Mouse (Mus musculus): ENCODE results near the gene Snrnp35. TPM values are rescaled to one million over a fixed set of nuclear protein-coding genes. Genes with fewer than 3 reads are reported as not detected.

Gene Snrnp35
- polyA plus RNA-seq, 1 experiment: 4.6 TPM

GRCm38 (mm10) chr5:124518648-124519047 is 35.7 kb downstream of the Snrnp35 start:
- TF ChIP-seq POLR2A (IDR thresholded peaks at IDR 0.05; ENCODE audit: control insufficient read depth, extremely low read depth, insufficient read depth, low read length, poor library complexity) (no peak), CTCF (IDR thresholded peaks at IDR 0.05; ENCODE audit: borderline replicate concordance, control insufficient read depth, extremely low read depth, insufficient read depth, low read length, poor library complexity) (no peak)
- Histone ChIP-seq H3K27ac (ENCODE audit: control insufficient read depth, insufficient read depth, low read length) (no peak overlapping the region), H3K36me3 (ENCODE audit: control insufficient read depth, insufficient read depth, low read length) (no peaks in the 10 kb centered on the region), H3K27me3 (ENCODE audit: control insufficient read depth, insufficient read depth, low read length) (no peaks in the 10 kb centered on the region), H3K4me1 (replicated peaks; ENCODE audit: control insufficient read depth, insufficient read depth, low read length) (no peaks in the 10 kb centered on the region), H3K4me3 (ENCODE audit: control insufficient read depth, insufficient read depth, low read length) (no peak overlapping the region)
- DNase-seq: no peak
- 96% methylated on average over 10 of the region's 10 CpGs for WGBS

GRCm38 (mm10) chr5:124521588-124521987 is 38.7 kb downstream of the Snrnp35 start:
- H3K27ac ChIP-seq (ENCODE audit: control insufficient read depth, insufficient read depth, low read length): no peak overlapping the region
- DNase-seq: no peak
- H3K4me3 ChIP-seq (ENCODE audit: control insufficient read depth, insufficient read depth, low read length): no peak overlapping the region
- no peaks in the 10 kb centered on the region for H3K36me3 ChIP-seq (ENCODE audit: control insufficient read depth, insufficient read depth, low read length)
- no peaks in the 10 kb centered on the region for H3K4me1 ChIP-seq (replicated peaks; ENCODE audit: control insufficient read depth, insufficient read depth, low read length)
- TF ChIP-seq CTCF (IDR thresholded peaks at IDR 0.05; ENCODE audit: borderline replicate concordance, control insufficient read depth, extremely low read depth, insufficient read depth, low read length, poor library complexity) (no peak), POLR2A (IDR thresholded peaks at IDR 0.05; ENCODE audit: control insufficient read depth, extremely low read depth, insufficient read depth, low read length, poor library complexity) (no peak)
- WGBS: 79% methylated on average over 4 of the region's 4 CpGs
- no peaks in the 10 kb centered on the region for H3K27me3 ChIP-seq (ENCODE audit: control insufficient read depth, insufficient read depth, low read length)

- WGBS: 99% methylated on average over 8 of the region's 8 CpGs
- TF ChIP-seq CTCF (IDR thresholded peaks at IDR 0.05; ENCODE audit: borderline replicate concordance, control insufficient read depth, extremely low read depth, insufficient read depth, low read length, poor library complexity): no peak
- no peak for TF ChIP-seq POLR2A (IDR thresholded peaks at IDR 0.05; ENCODE audit: control insufficient read depth, extremely low read depth, insufficient read depth, low read length, poor library complexity)
Measured at GRCm38 (mm10) chr5:124523032-124523431, 40.1 kb downstream of the Snrnp35 start.

GRCm38 (mm10) chr5:124524943-124525342 is 42.0 kb downstream of the Snrnp35 start:
- Histone ChIP-seq H3K4me3 (ENCODE audit: control insufficient read depth, insufficient read depth, low read length) (no peak overlapping the region), H3K27ac (ENCODE audit: control insufficient read depth, insufficient read depth, low read length) (no peak overlapping the region), H3K36me3 (ENCODE audit: control insufficient read depth, insufficient read depth, low read length) (no peaks in the 10 kb centered on the region), H3K4me1 (replicated peaks; ENCODE audit: control insufficient read depth, insufficient read depth, low read length) (peaks cover 4% of the 10 kb centered on the region), H3K27me3 (ENCODE audit: control insufficient read depth, insufficient read depth, low read length) (no peaks in the 10 kb centered on the region)
- 46% methylated on average over 5 of the region's 5 CpGs for WGBS
- no peak for DNase-seq
- TF ChIP-seq CTCF (IDR thresholded peaks at IDR 0.05; ENCODE audit: borderline replicate concordance, control insufficient read depth, extremely low read depth, insufficient read depth, low read length, poor library complexity) (no peak), POLR2A (IDR thresholded peaks at IDR 0.05; ENCODE audit: control insufficient read depth, extremely low read depth, insufficient read depth, low read length, poor library complexity) (no peak)

More at GRCm38 (mm10) chr5:124523032-124523431, 40.1 kb downstream of the Snrnp35 start:
- Histone ChIP-seq H3K27ac (ENCODE audit: control insufficient read depth, insufficient read depth, low read length) (no peak overlapping the region), H3K36me3 (ENCODE audit: control insufficient read depth, insufficient read depth, low read length) (no peaks in the 10 kb centered on the region), H3K4me1 (replicated peaks; ENCODE audit: control insufficient read depth, insufficient read depth, low read length) (no peaks in the 10 kb centered on the region), H3K4me3 (ENCODE audit: control insufficient read depth, insufficient read depth, low read length) (no peak overlapping the region), H3K27me3 (ENCODE audit: control insufficient read depth, insufficient read depth, low read length) (no peaks in the 10 kb centered on the region)
- DNase-seq: no peak

- no peaks in the 10 kb centered on the region for H3K27me3 ChIP-seq (ENCODE audit: control insufficient read depth, insufficient read depth, low read length)
- no peak for DNase-seq
- 93% methylated on average over 4 of the region's 4 CpGs for WGBS
- no peak for TF ChIP-seq CTCF (IDR thresholded peaks at IDR 0.05; ENCODE audit: borderline replicate concordance, control insufficient read depth, extremely low read depth, insufficient read depth, low read length, poor library complexity)
- no peak for TF ChIP-seq POLR2A (IDR thresholded peaks at IDR 0.05; ENCODE audit: control insufficient read depth, extremely low read depth, insufficient read depth, low read length, poor library complexity)
- peaks cover 18% of the 10 kb centered on the region for H3K4me1 ChIP-seq (replicated peaks; ENCODE audit: control insufficient read depth, insufficient read depth, low read length)
- no peak overlapping the region for H3K27ac ChIP-seq (ENCODE audit: control insufficient read depth, insufficient read depth, low read length)
- no peak overlapping the region for H3K4me3 ChIP-seq (ENCODE audit: control insufficient read depth, insufficient read depth, low read length)
- H3K36me3 ChIP-seq (ENCODE audit: control insufficient read depth, insufficient read depth, low read length): no peaks in the 10 kb centered on the region
Measured at GRCm38 (mm10) chr5:124528351-124528750, 45.4 kb downstream of the Snrnp35 start.

GRCm38 (mm10) chr5:124528791-124529190 is 45.9 kb downstream of the Snrnp35 start:
- WGBS: 88% methylated on average over 9 of the region's 9 CpGs
- Histone ChIP-seq H3K4me1 (replicated peaks; ENCODE audit: control insufficient read depth, insufficient read depth, low read length) (peaks cover 18% of the 10 kb centered on the region), H3K36me3 (ENCODE audit: control insufficient read depth, insufficient read depth, low read length) (no peaks in the 10 kb centered on the region), H3K27me3 (ENCODE audit: control insufficient read depth, insufficient read depth, low read length) (no peaks in the 10 kb centered on the region), H3K27ac (ENCODE audit: control insufficient read depth, insufficient read depth, low read length) (no peak overlapping the region), H3K4me3 (ENCODE audit: control insufficient read depth, insufficient read depth, low read length) (no peak overlapping the region)
- DNase-seq: no peak
- TF ChIP-seq CTCF (IDR thresholded peaks at IDR 0.05; ENCODE audit: borderline replicate concordance, control insufficient read depth, extremely low read depth, insufficient read depth, low read length, poor library complexity): no peak
- TF ChIP-seq POLR2A (IDR thresholded peaks at IDR 0.05; ENCODE audit: control insufficient read depth, extremely low read depth, insufficient read depth, low read length, poor library complexity): no peak

GRCm38 (mm10) chr5:124529191-124529651 is 46.3 kb downstream of the Snrnp35 start:
- H3K36me3 ChIP-seq (ENCODE audit: control insufficient read depth, insufficient read depth, low read length): no peaks in the 10 kb centered on the region
- no peak overlapping the region for H3K4me3 ChIP-seq (ENCODE audit: control insufficient read depth, insufficient read depth, low read length)
- peaks cover 18% of the 10 kb centered on the region for H3K4me1 ChIP-seq (replicated peaks; ENCODE audit: control insufficient read depth, insufficient read depth, low read length)
- no peak overlapping the region for H3K27ac ChIP-seq (ENCODE audit: control insufficient read depth, insufficient read depth, low read length)
- no peaks in the 10 kb centered on the region for H3K27me3 ChIP-seq (ENCODE audit: control insufficient read depth, insufficient read depth, low read length)
- TF ChIP-seq CTCF (IDR thresholded peaks at IDR 0.05; ENCODE audit: borderline replicate concordance, control insufficient read depth, extremely low read depth, insufficient read depth, low read length, poor library complexity): no peak
- TF ChIP-seq POLR2A (IDR thresholded peaks at IDR 0.05; ENCODE audit: control insufficient read depth, extremely low read depth, insufficient read depth, low read length, poor library complexity): no peak
- no peak for DNase-seq
- WGBS: 74% methylated on average over 8 of the region's 8 CpGs

Data from thymus, adult 2 months (tissue).